Mouse (Mus musculus) testis, adult 2 months (tissue): ENCODE measurements around the gene Mcoln2.

Experiments
- CTCF ChIP-seq: fragments of 200-500 bp; IDR thresholded peaks from 2 replicates; pipeline ENCODE4 v1.5.1; 2012; ENCODE audit warnings: low read depth, mild to moderate bottlenecking, inconsistent platforms, low read length, moderate library complexity; ENCODE audit not compliant: control insufficient read depth, insufficient read depth, insufficient replicate concordance
- POLR2A ChIP-seq: fragments of 200-500 bp; IDR thresholded peaks from 2 replicates; pipeline ENCODE4 v1.6.1; 2012; ENCODE audit warnings: low read depth, mild to moderate bottlenecking, inconsistent platforms, low read length, moderate library complexity; ENCODE audit not compliant: control insufficient read depth

DNA sequence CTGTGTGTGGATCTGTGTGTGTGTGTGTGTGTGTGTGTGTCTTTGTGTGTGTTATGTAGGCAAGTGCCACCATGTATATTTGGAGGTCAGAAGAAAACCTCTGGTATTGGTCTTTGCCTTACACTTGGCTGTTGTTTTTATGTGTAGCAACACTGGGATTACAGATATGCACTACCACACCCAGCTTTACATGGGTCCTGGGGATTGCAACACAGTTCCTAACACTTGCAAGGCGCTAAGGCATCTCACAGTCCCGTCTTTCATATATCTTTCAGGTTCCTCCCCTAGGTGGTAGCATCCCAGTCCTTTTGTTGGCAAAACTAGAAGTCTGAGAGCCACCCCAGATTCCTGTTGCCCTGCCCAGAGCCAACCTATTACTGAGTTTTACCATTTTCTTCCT lies 40.7 kb upstream of the Mcoln2 start:
- no peak for TF ChIP-seq CTCF
- TF ChIP-seq POLR2A, result no peak
